Mouse (Mus musculus): ENCODE measurements around the gene Wdr83os. TPM values are rescaled to one million over a fixed set of nuclear protein-coding genes. Genes with fewer than 3 reads are reported as not detected.

Wdr83os gene
- 89.8 TPM for polyA plus RNA-seq (2014; fragmentation: Illumina TruSeq; extraction: RNeasy Lipid Tissue Mini Kit (QIAGEN cat#74804); ENCODE audit: insufficient read depth, low read depth, low replicate concordance)

DNA sequence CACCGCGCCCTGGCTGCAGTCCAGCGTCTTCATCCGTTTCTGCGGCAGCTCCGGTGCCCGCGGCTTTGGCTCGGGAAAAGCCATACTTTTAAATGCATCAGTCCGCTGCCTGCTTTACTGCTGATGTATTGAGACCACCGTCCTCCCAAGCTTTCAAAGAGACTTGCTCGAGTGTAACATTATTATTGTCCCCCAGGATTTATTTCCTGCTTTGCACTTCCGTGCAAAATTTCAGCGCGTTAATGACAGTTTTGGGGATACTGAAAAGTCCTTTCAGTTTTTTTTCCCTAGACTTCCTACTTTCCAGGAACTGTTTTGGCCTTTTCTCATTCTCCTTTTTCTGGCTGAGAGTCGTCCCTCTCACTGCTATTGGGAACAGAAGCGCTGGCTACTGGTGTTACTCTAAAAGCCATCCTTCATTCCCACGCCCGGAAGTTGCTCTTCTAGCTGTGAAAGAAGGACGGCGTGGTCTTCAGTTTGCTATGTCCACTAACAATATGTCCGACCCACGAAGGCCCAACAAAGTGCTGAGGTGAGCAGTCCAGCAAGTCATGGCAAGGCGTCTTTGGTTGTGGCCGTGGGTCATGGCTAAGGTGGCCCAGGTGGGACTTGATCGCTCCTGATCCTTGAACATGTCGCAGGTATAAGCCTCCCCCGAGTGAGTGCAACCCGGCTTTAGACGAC is at the start of gene Wdr83os:
Gene Wdr83os, plus strand, starts transcription at position 209 of the 684 bp plus-strand sequence.

GRCm38 (mm10) chr8:85036718-85037365 is 43.7 kb upstream of the Wdr83os start, which contains the start of gene Tnpo2:
Gene Tnpo2, plus strand, starts transcription at chr8:85036915.

GRCm38 (mm10) chr8:85059879-85060616 is 20.5 kb upstream of the Wdr83os start, which contains the start of gene Fbxw9:
Gene Fbxw9, plus strand, starts transcription at chr8:85060055.

DNA sequence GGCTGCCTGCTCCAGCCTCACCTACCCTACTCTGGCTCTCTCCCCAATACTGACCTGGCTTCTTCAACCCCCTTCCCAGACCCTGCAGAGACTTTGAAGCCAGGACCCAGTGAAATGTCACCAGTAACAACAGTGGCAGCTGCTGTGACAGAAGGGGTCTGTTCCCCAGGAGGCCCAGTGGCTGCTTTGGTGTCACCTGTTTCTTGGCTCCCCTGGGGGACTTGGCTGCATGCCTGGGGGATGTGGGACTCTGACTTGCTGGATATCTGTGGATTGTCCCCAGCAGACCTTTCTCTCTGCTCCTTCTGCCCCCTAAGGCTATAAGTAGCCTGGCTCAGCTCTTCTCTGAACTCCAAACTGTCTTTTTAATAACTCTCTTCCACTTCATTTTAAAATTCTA is 12.6 kb upstream of the Wdr83os start, which contains the start of gene Gm5741:
Gene Gm5741, minus strand, starts transcription at position 1 of the 400 bp plus-strand sequence.

GRCm38 (mm10) chr8:85071514-85072281 is 8.8 kb upstream of the Wdr83os start, which contains the start of gene Dhps:
Gene Dhps, plus strand, starts transcription at chr8:85071757.

DNA sequence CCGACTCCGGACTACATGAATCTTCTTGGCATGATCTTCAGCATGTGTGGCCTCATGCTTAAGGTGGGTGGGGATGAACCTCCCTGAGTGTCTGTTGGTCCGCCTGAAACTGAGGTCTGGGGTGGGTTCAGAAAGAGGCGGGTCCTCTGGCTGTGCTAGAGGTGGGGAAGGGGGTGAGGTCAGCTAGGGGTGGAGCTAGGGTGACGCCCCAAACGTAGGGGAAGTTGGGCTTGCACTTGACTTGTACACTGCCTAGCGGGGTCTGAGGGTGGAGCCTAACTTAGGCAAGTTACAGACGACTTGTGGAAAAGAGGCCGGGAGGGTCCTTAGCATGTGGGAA is 646 bp downstream of the Wdr83os start, which contains the start of gene Wdr83:
Gene Wdr83, minus strand, starts transcription at position 91 of the 340 bp plus-strand sequence.

GRCm38 (mm10) chr8:85083108-85083813 is 2.7 kb downstream of the Wdr83os start, which contains the start of gene Man2b1:
Gene Man2b1, plus strand, starts transcription at chr8:85083270.

DNA sequence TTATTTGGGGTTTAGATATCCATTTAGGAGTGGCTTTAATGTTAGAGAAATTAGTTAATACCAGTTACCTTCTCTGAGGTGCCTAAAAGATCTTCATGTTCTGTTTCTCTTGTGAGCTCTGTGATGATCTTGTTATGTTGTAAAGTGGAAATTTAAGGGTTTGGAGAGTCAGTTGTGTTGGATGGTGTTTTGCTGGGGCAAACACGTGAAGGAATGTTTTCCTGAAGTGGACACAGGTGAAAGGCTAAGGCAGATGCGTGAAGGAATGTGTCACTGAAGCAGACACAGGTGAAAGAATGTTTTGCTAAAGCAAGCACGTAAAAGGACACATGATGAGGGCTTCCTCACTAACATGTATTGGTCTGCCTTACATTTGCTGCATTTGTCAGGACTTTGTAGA is 42.5 kb downstream of the Wdr83os start, which contains the start of gene Zfp791:
Gene Zfp791, minus strand, starts transcription at position 101 of the 400 bp plus-strand sequence.

Other genes starting within 250 kb of the Wdr83os start
- gene Gadd45gip1, start 249.2 kb upstream of the Wdr83os start, polyA plus RNA-seq (2014; fragmentation: Illumina TruSeq; extraction: RNeasy Lipid Tissue Mini Kit (QIAGEN cat#74804); ENCODE audit: insufficient read depth, low read depth, low replicate concordance), result 12.6 TPM
- 43.6 TPM for gene Rad23a, start 240.1 kb upstream of the Wdr83os start, polyA plus RNA-seq (2014; fragmentation: Illumina TruSeq; extraction: RNeasy Lipid Tissue Mini Kit (QIAGEN cat#74804); ENCODE audit: insufficient read depth, low read depth, low replicate concordance)
- gene Calr, start 233.8 kb upstream of the Wdr83os start, polyA plus RNA-seq (2014; fragmentation: Illumina TruSeq; extraction: RNeasy Lipid Tissue Mini Kit (QIAGEN cat#74804); ENCODE audit: insufficient read depth, low read depth, low replicate concordance), result 348 TPM
- gene Farsa, start 223.8 kb upstream of the Wdr83os start, polyA plus RNA-seq (2014; fragmentation: Illumina TruSeq; extraction: RNeasy Lipid Tissue Mini Kit (QIAGEN cat#74804); ENCODE audit: insufficient read depth, low read depth, low replicate concordance), result 20.7 TPM
- gene Syce2, start 208.6 kb upstream of the Wdr83os start, polyA plus RNA-seq (2014; fragmentation: Illumina TruSeq; extraction: RNeasy Lipid Tissue Mini Kit (QIAGEN cat#74804); ENCODE audit: insufficient read depth, low read depth, low replicate concordance), result 6.5 TPM
- gene Gcdh, start 186.8 kb upstream of the Wdr83os start, polyA plus RNA-seq (2014; fragmentation: Illumina TruSeq; extraction: RNeasy Lipid Tissue Mini Kit (QIAGEN cat#74804); ENCODE audit: insufficient read depth, low read depth, low replicate concordance), result 19.6 TPM
- 0.20 TPM for gene Klf1, start 178.8 kb upstream of the Wdr83os start, polyA plus RNA-seq (2014; fragmentation: Illumina TruSeq; extraction: RNeasy Lipid Tissue Mini Kit (QIAGEN cat#74804); ENCODE audit: insufficient read depth, low read depth, low replicate concordance)
- 28.2 TPM for gene Dnase2a, start 172.2 kb upstream of the Wdr83os start, polyA plus RNA-seq (2014; fragmentation: Illumina TruSeq; extraction: RNeasy Lipid Tissue Mini Kit (QIAGEN cat#74804); ENCODE audit: insufficient read depth, low read depth, low replicate concordance)
- gene Mast1, start 143.4 kb upstream of the Wdr83os start, polyA plus RNA-seq (2014; fragmentation: Illumina TruSeq; extraction: RNeasy Lipid Tissue Mini Kit (QIAGEN cat#74804); ENCODE audit: insufficient read depth, low read depth, low replicate concordance), result 0.09 TPM
- not detected for gene Rtbdn, start 133.7 kb upstream of the Wdr83os start, polyA plus RNA-seq (2014; fragmentation: Illumina TruSeq; extraction: RNeasy Lipid Tissue Mini Kit (QIAGEN cat#74804); ENCODE audit: insufficient read depth, low read depth, low replicate concordance)
- gene Gm49661, start 111.3 kb upstream of the Wdr83os start, polyA plus RNA-seq (2014; fragmentation: Illumina TruSeq; extraction: RNeasy Lipid Tissue Mini Kit (QIAGEN cat#74804); ENCODE audit: insufficient read depth, low read depth, low replicate concordance), result not detected
- 256 TPM for gene Prdx2, start 111.2 kb upstream of the Wdr83os start, polyA plus RNA-seq (2014; fragmentation: Illumina TruSeq; extraction: RNeasy Lipid Tissue Mini Kit (QIAGEN cat#74804); ENCODE audit: insufficient read depth, low read depth, low replicate concordance)
- 36.8 TPM for gene Rnaseh2a, start 111.0 kb upstream of the Wdr83os start, polyA plus RNA-seq (2014; fragmentation: Illumina TruSeq; extraction: RNeasy Lipid Tissue Mini Kit (QIAGEN cat#74804); ENCODE audit: insufficient read depth, low read depth, low replicate concordance)
- 59.1 TPM for gene Junb, start 102.0 kb upstream of the Wdr83os start, polyA plus RNA-seq (2014; fragmentation: Illumina TruSeq; extraction: RNeasy Lipid Tissue Mini Kit (QIAGEN cat#74804); ENCODE audit: insufficient read depth, low read depth, low replicate concordance)
- gene Hook2, start 90.1 kb upstream of the Wdr83os start, polyA plus RNA-seq (2014; fragmentation: Illumina TruSeq; extraction: RNeasy Lipid Tissue Mini Kit (QIAGEN cat#74804); ENCODE audit: insufficient read depth, low read depth, low replicate concordance), result 6.5 TPM
- not detected for gene Best2, start 66.2 kb upstream of the Wdr83os start, polyA plus RNA-seq (2014; fragmentation: Illumina TruSeq; extraction: RNeasy Lipid Tissue Mini Kit (QIAGEN cat#74804); ENCODE audit: insufficient read depth, low read depth, low replicate concordance)
- 56.6 TPM for gene Asna1, start 55.5 kb upstream of the Wdr83os start, polyA plus RNA-seq (2014; fragmentation: Illumina TruSeq; extraction: RNeasy Lipid Tissue Mini Kit (QIAGEN cat#74804); ENCODE audit: insufficient read depth, low read depth, low replicate concordance)
- 138 TPM for gene Trir, start 53.9 kb upstream of the Wdr83os start, polyA plus RNA-seq (2014; fragmentation: Illumina TruSeq; extraction: RNeasy Lipid Tissue Mini Kit (QIAGEN cat#74804); ENCODE audit: insufficient read depth, low read depth, low replicate concordance)
- 14.4 TPM for gene Tnpo2, start 43.8 kb upstream of the Wdr83os start, polyA plus RNA-seq (2014; fragmentation: Illumina TruSeq; extraction: RNeasy Lipid Tissue Mini Kit (QIAGEN cat#74804); ENCODE audit: insufficient read depth, low read depth, low replicate concordance)
- 13.7 TPM for gene Fbxw9, start 20.7 kb upstream of the Wdr83os start, polyA plus RNA-seq (2014; fragmentation: Illumina TruSeq; extraction: RNeasy Lipid Tissue Mini Kit (QIAGEN cat#74804); ENCODE audit: insufficient read depth, low read depth, low replicate concordance)
- gene Gm5741, start 12.8 kb upstream of the Wdr83os start, polyA plus RNA-seq (2014; fragmentation: Illumina TruSeq; extraction: RNeasy Lipid Tissue Mini Kit (QIAGEN cat#74804); ENCODE audit: insufficient read depth, low read depth, low replicate concordance), result not detected
- gene Dhps, start 9.0 kb upstream of the Wdr83os start, polyA plus RNA-seq (2014; fragmentation: Illumina TruSeq; extraction: RNeasy Lipid Tissue Mini Kit (QIAGEN cat#74804); ENCODE audit: insufficient read depth, low read depth, low replicate concordance), result 31.0 TPM
- gene Wdr83, start 566 bp downstream of the Wdr83os start, polyA plus RNA-seq (2014; fragmentation: Illumina TruSeq; extraction: RNeasy Lipid Tissue Mini Kit (QIAGEN cat#74804); ENCODE audit: insufficient read depth, low read depth, low replicate concordance), result 19.6 TPM
- 26.8 TPM for gene Man2b1, start 2.5 kb downstream of the Wdr83os start, polyA plus RNA-seq (2014; fragmentation: Illumina TruSeq; extraction: RNeasy Lipid Tissue Mini Kit (QIAGEN cat#74804); ENCODE audit: insufficient read depth, low read depth, low replicate concordance)
- 1.0 TPM for gene Zfp791, start 42.4 kb downstream of the Wdr83os start, polyA plus RNA-seq (2014; fragmentation: Illumina TruSeq; extraction: RNeasy Lipid Tissue Mini Kit (QIAGEN cat#74804); ENCODE audit: insufficient read depth, low read depth, low replicate concordance)
- gene Cks1brt, start 71.2 kb downstream of the Wdr83os start, polyA plus RNA-seq (2014; fragmentation: Illumina TruSeq; extraction: RNeasy Lipid Tissue Mini Kit (QIAGEN cat#74804); ENCODE audit: insufficient read depth, low read depth, low replicate concordance), result not detected
- gene Olfr371, start 145.2 kb downstream of the Wdr83os start, polyA plus RNA-seq (2014; fragmentation: Illumina TruSeq; extraction: RNeasy Lipid Tissue Mini Kit (QIAGEN cat#74804); ENCODE audit: insufficient read depth, low read depth, low replicate concordance), result not detected
- gene Orc6, start 218.9 kb downstream of the Wdr83os start, polyA plus RNA-seq (2014; fragmentation: Illumina TruSeq; extraction: RNeasy Lipid Tissue Mini Kit (QIAGEN cat#74804); ENCODE audit: insufficient read depth, low read depth, low replicate concordance), result 21.7 TPM
- gene Vps35, start 219.1 kb downstream of the Wdr83os start, polyA plus RNA-seq (2014; fragmentation: Illumina TruSeq; extraction: RNeasy Lipid Tissue Mini Kit (QIAGEN cat#74804); ENCODE audit: insufficient read depth, low read depth, low replicate concordance), result 55.7 TPM

All from lung, adult 10 weeks (tissue).